Mouse (Mus musculus) megakaryocyte, embryonic 14.5 days (primary cell): ENCODE results near the gene Noxo1.

Experiments used
- FLI1 ChIP-seq: IDR thresholded peaks from 2 replicates; pipeline ENCODE4 v1.6.1; 2012; ENCODE audit warnings: low read length, inconsistent platforms, mixed read lengths
- GATA1 ChIP-seq: IDR thresholded peaks from 3 replicates; pipeline ENCODE4 v1.6.1; 2012; ENCODE audit warnings: mixed read lengths, low read length, inconsistent platforms, borderline replicate concordance

- no peak for TF ChIP-seq GATA1
- TF ChIP-seq FLI1 = no peak
These were observed 24.7 kb upstream of the Noxo1 start for GRCm38 (mm10) chr17:24671346-24671745.
